Mouse (Mus musculus) CH12.LX (cell line): Measurements from ENCODE around the gene Gm17019. TPM values are rescaled to one million over a fixed set of nuclear protein-coding genes. Genes with fewer than 3 reads are reported as not detected.
"Not testable (repeated sequence)": the region's sequence is repeated elsewhere in the genome, so short reads cannot be mapped to it uniquely, and the experiment has no call there.

Experiments used
- DNase-seq: peaks from one replicate; pipeline ENCODE4 v3.0.0-alpha.2; 2013; ENCODE audit errors: extremely low read depth
- H3K27ac ChIP-seq: 2 replicates; pipeline ENCODE4 v1.5.1; 2012; ENCODE audit warnings: low read depth, mild to moderate bottlenecking, control low read depth, moderate library complexity; ENCODE audit not compliant: insufficient read depth
- H3K27me3 ChIP-seq: replicated peaks from 2 replicates; pipeline ENCODE3; 2012; ENCODE audit warnings: inconsistent platforms
- H3K36me3 ChIP-seq, 2 experiments: replicated peaks in 1 of 2; 2 replicates each; pipeline versions ENCODE3 to v1.6.1; 2012; ENCODE audit warnings: inconsistent platforms in 1 of 2, low read length in 1 of 2, mild to moderate bottlenecking in 1 of 2, mixed read lengths in 1 of 2, moderate library complexity in 1 of 2; ENCODE audit not compliant: control insufficient read depth in 1 of 2, insufficient read depth in 1 of 2
- H3K4me1 ChIP-seq, 2 experiments: 2 replicates each; pipeline ENCODE4 v1.6.1; 2012; ENCODE audit warnings: inconsistent platforms in 1 of 2, moderate library complexity in 1 of 2; ENCODE audit not compliant: insufficient read depth in 2 of 2, control insufficient read depth in 1 of 2
- H3K4me2 ChIP-seq: 2 replicates; pipeline ENCODE4 v1.6.1; 2012; ENCODE audit warnings: low read depth, mild to moderate bottlenecking, control low read depth; ENCODE audit not compliant: poor library complexity, insufficient read depth, severe bottlenecking
- H3K4me3 ChIP-seq, 3 experiments: fragments of 150-350 bp in 1 of 3; sonication (generic) in 1 of 3; replicated peaks in 1 of 3; 2 replicates each; pipeline versions ENCODE3 to v1.5.1; 2011 to 2012; ENCODE audit warnings: low read depth in 2 of 3, low read length in 2 of 3, mild to moderate bottlenecking in 2 of 3, moderate library complexity in 2 of 3, control low read depth in 1 of 3, improper control_type of control experiment in 1 of 3, inconsistent platforms in 1 of 3, mixed read lengths in 1 of 3; ENCODE audit not compliant: poor library complexity in 1 of 3
- H3K79me2 ChIP-seq: replicated peaks from 2 replicates; pipeline ENCODE4 v1.6.1; 2012; ENCODE audit warnings: mild to moderate bottlenecking, moderate library complexity; ENCODE audit not compliant: control insufficient read depth, poor library complexity, insufficient read depth, severe bottlenecking; ENCODE audit errors: extremely low read depth
- H3K9ac ChIP-seq: 2 replicates; pipeline ENCODE4 v1.6.1; 2012; ENCODE audit warnings: low read depth, mild to moderate bottlenecking, control low read depth, moderate library complexity; ENCODE audit not compliant: insufficient read depth
- H3K9me3 ChIP-seq: replicated peaks from 2 replicates; pipeline ENCODE3; 2012; ENCODE audit warnings: low read length, inconsistent platforms, mixed read lengths
- dilution Hi-C: fragments of 300-500 bp; cut with MboI; formaldehyde crosslinking; loops from 2 replicates; pipeline ENCODE4 v1.14.3; 2020; ENCODE audit warnings: low sequenced_read_pairs; ENCODE audit not compliant: extremely low pct_unique_long_range_greater_than_20kb, extremely low pct_ligation_motif_present
- in situ Hi-C: fragments of 300-500 bp; cut with MboI; formaldehyde crosslinking; loops from 3 replicates; pipeline ENCODE4 v1.14.3; 2019; ENCODE audit warnings: low sequenced_read_pairs, low pct_ligation_motif_present, low pct_unique_long_range_greater_than_20kb, mixed read lengths
- polyA plus RNA-seq: library from polyadenylated mRNA; unstranded; fragments of >175 nt; gene quantifications from 2 replicates; pipeline ENCODE4 v1.2.1, GENCODE M21; 2012; ENCODE audit warnings: low read depth; ENCODE audit not compliant: insufficient read length
- total RNA-seq, 2 experiments: library from RNA; depleted of rRNA; stranded (reverse); fragments of 300-350 nt in 1 of 2; fragments of >200 nt in 1 of 2; gene quantifications; 2 replicates each; pipeline ENCODE4 v1.2.3; 2012 to 2014

Gene Gm17019
- total and polyA plus RNA-seq, 3 experiments, result not detected

- H3K4me3 ChIP-seq, in situ Hi-C loops, H3K36me3 ChIP-seq, H3K9ac ChIP-seq, H3K27ac ChIP-seq, H3K79me2 ChIP-seq, DNase-seq, H3K27me3 ChIP-seq, H3K4me1 ChIP-seq, H3K9me3 ChIP-seq, dilution Hi-C loops, H3K4me2 ChIP-seq: not testable (repeated sequence)
Observed at GRCm38 (mm10) chr5:14986649-14987387, 46.0 kb downstream of the Gm17019 start.

Other genes starting within 250 kb of the Gm17019 start
- not detected in 2 replicates for gene Gm9758, start 118.1 kb downstream of the Gm17019 start, total RNA-seq (2012; rRNA removed)
- gene Gm9758, start 118.1 kb downstream of the Gm17019 start, total RNA-seq (2014; rRNA removed), result not detected in 2 replicates
- gene Gm9758, start 118.1 kb downstream of the Gm17019 start, polyA plus RNA-seq, result not detected in 2 replicates
- not detected in 2 replicates for gene Speer4e, start 94.6 kb downstream of the Gm17019 start, total RNA-seq (2012; rRNA removed)
- not detected in 2 replicates for gene Speer4e, start 94.6 kb downstream of the Gm17019 start, total RNA-seq (2014; rRNA removed)
- gene Speer4e, start 94.6 kb downstream of the Gm17019 start, polyA plus RNA-seq, result not detected in 2 replicates
- not detected in 2 replicates for gene Gm10354, start 54.1 kb downstream of the Gm17019 start, total RNA-seq (2012; rRNA removed)
- not detected in 2 replicates for gene Gm10354, start 54.1 kb downstream of the Gm17019 start, total RNA-seq (2014; rRNA removed)
- gene Gm10354, start 54.1 kb downstream of the Gm17019 start, polyA plus RNA-seq, result not detected in 2 replicates